Mouse (Mus musculus) adrenal gland, postnatal 4 days (tissue): ENCODE measurements around the gene Ugdh. TPM values are rescaled to one million over a fixed set of nuclear protein-coding genes. Genes with fewer than 3 reads are reported as not detected.

Experiments used
- DNase-seq, 2 experiments: peaks; one replicate each; pipeline ENCODE4 v3.0.0; 2021 to 2022; ENCODE audit warnings: low spot score in 2 of 2, mixed read lengths in 2 of 2
- total RNA-seq, 2 experiments: library from RNA; stranded (reverse); gene quantifications; 2 replicates each; pipeline ENCODE4 v1.2.3; 2021

Ugdh gene
- total RNA-seq, 2 experiments from 2014 or later, result 70.8 to 71.5 TPM

- no peak for DNase-seq
Measured at GRCm38 (mm10) chr5:65434471-65435362, 1.0 kb downstream of the Ugdh start.

DNA sequence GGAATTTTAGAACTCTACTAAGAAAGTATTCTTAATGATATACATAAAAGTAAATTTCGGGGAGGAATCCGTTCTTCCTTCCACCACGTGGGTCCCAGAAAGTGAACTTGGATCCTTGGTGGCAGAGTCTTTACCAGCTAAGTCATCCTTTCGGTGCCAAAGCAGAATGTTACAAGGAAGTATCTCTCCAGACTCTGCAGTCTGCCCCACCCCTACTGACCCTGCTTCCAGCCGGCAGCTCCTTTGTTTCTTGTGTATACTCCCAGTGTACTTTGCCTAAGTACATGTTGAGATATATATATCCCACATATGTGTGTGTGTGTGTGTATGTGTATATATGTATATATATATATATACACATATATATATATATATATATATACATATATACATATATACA, 6.3 kb downstream of the Ugdh start:
- DNase-seq, result no peak

DNA sequence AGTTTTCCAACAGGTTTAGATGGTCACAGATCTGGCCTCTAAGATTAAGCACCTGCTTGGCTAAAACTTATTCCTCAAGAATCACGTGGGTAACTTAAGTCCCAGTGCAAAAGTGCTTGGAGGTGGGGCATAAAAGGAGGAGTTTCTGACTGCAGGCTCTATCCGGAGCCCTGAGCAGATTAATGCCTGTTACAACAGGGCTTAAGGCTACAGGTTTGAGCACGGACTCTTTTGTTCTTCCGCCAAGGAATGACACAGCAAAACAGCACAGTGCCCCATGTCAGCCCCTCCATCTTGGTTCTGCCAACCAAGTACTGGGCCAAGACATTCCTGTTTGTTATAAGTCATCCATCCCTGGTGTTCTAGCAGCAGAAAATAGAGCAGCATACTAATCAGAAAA, 7.4 kb downstream of the Ugdh start:
- DNase-seq, result no peak

DNA sequence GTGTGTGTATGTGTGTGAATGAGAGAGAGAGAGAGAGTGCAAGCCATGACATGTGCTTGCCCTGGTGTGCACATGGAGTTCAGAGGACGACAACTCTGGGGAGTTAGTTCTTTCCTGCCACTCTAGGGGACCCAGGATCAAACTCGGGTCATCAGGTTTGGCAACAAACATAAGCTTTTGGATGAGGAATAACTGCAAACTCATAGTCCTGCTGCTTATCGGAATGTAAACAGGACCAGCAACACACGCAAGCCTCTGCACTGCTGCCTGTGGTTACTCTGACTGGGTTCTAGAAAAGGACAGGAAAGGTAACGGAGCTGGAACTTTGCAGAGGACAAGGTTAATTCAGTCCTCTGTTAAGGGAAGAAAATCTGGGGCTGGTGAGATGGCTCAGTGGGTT, 10.5 kb downstream of the Ugdh start:
- DNase-seq, result no peak

- no peak for DNase-seq
Measured at GRCm38 (mm10) chr5:65424215-65424614, 11.5 kb downstream of the Ugdh start.

DNA sequence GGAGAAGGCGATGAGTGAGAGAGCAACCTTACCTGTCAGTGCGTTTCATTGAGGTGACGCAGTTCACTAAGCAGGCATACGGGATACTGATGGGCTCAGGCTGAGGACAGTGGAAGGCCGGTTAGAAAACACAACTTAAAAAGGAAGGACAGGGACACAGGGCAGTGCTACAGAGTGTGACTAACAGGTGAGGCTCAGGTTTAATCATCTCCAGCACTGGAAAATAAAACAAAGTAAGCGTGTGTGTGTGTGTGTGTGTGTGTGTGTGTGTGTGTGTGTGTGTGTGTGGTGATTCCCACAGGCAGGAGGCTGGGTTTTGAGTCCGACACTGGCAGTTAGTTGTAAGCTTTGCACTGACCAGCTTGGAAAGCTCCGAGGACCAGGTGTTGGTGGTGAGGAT, 12.9 kb downstream of the Ugdh start:
- no peak for DNase-seq

- no peak for DNase-seq
Measured at GRCm38 (mm10) chr5:65420822-65421221, 14.9 kb downstream of the Ugdh start.

DNA sequence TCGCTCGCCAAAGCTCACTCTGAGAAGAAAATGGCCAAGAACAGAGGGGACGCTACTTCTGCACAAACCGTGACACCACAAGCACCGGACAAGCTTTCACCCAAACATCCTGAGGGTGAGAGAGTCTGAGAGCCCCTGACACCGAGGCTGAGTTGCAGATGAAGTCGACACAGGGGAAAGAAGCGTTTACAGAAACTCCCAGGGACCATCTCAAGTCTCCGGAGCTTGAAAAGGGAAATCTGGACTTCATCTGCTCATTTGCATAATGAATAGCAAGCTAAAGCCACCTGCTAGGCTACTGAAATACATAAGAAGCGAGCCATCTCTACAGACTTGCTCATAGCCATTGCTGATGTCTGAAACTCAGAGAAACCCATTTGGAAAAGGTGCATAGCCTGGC, 16.6 kb downstream of the Ugdh start:
- DNase-seq, result no peak

GRCm38 (mm10) chr5:65415653-65416458, 19.9 kb downstream of the Ugdh start:
- no peak for DNase-seq

DNA sequence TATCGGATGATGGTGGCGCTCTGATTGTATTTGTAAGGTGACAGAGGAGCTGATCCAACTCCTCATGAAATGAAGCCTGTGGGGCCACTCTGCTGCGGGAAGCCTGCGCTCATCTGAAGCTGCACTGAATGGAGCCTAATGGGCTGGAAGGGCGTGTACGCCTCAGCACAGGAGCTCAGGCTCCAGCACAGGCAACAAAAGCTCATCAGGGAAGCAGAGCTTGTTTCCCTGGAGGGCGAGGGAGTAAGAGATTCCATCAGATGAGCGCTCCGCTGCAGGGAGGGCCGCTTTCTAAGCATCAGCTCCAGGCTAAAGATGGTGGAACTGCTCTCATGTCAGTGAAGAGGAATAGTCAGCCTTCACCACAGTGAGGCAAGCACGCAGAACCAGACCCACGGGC, 27.8 kb downstream of the Ugdh start:
- no peak for DNase-seq

- DNase-seq, result peak; percentile 26 to 72
Measured at GRCm38 (mm10) chr5:65401251-65401994, 34.3 kb downstream of the Ugdh start.

GRCm38 (mm10) chr5:65394425-65394824, 41.3 kb downstream of the Ugdh start:
- no peak for DNase-seq

DNA sequence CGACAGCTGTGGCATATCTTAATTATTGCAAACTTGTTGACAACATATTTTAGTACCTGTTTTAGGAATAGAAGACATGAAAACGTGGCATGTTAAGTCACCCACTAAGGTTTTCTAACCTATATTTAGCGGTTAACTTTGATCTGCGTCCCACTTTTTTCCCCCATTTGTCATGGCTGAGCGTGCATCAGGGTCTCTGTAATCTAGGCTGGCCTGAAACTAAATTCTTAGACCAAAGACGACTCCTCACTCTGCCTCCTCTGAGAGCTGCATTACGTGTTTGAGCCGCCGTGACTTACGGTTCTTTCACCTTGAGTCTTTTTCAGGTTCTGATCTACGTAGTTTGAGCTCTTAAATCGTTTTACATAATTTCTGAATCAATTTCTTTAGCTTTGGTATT, 44.0 kb downstream of the Ugdh start:
- no peak for DNase-seq

- DNase-seq, result peak; percentile 98
Measured at GRCm38 (mm10) chr5:65390648-65391644, 44.8 kb downstream of the Ugdh start, which contains the start of the genes Rpl9 and Lias. TSS of gene Rpl9 (minus strand) at chr5:65391444. TSS of gene Lias (plus strand) at chr5:65391497.

DNA sequence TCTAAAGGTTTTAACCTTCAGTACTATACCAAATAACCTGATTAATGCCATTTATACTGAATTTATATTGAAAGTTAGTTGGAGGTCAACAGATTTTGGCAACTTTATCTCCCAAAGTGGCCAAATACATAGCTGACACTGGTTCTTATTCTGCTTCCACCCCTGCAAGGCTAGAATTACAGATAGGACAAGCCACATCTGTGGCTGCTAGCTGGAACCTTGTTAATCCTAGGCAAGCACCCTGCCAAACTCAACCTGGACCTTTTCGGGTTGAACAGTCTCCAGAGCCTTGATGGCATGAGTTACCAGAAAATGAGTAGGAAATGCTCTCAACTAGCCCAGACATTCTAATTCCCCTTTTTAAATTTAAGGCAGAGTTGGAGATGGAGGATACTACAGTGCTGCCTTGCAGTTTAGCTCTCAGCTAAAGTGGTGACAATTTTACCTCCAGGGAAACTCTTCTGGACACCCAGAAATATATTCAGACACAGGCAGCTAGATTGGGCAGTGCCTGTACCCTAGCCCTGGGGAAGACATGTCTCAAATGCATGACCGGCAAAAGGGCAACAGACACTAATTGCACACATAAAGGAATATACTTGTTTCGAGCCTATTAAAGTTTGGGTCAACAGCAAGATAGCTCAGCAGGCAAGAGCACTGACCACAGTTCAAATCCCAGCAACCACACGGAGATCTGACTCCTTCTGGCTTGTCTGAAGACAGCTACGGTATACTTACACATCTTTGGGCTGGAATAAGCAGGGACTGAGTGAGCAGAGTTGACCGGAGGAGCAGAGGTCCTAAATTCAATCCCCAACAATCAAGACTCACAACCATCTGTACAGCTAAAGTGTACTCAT, 48.5 kb downstream of the Ugdh start:
- no peak for DNase-seq

- no peak for DNase-seq
Measured at GRCm38 (mm10) chr5:65385704-65386103, 50.0 kb downstream of the Ugdh start.

- no peak for DNase-seq
Measured at GRCm38 (mm10) chr5:65374746-65375145, 61.0 kb downstream of the Ugdh start.

DNA sequence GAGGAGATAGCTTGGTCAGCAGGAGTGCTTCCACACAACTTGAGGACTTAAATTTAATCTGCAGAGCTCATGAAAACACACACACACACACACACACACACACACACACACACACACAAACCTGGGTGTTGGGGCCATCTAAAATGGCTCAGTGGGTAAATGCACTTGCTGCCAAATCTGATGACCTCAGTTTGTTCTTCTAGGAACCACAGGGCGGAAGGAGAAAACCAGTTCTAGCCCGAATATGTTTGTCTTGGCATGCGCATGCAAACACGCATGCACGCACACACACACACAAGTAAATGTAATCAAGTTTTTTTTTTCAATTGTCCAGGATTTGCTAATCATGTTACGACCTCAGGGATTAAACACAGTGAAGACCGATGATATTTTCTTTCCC, 64.2 kb downstream of the Ugdh start:
- no peak for DNase-seq

DNA sequence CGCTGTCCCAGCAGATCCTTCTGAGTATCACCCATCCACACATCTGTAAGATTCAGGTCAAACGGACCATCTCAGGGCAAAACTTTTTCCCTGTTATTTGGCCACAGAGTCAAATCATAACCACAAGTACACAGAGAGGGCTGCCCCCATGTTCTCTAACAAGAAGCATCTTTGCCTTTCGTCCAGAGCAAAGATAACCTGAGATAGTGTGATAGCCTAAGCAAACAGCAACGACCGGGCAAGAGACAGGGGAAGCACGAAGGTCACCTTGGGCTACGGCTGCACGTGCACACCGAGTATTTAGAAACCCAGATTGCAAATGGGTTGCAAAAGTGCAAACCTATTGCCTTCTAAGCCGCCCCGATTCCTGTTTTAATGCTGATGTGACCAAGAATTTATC, 67.9 kb downstream of the Ugdh start:
- DNase-seq, result no peak
